Mouse (Mus musculus) lung, embryonic 15.5 days (tissue): ENCODE results near the gene Atat1. TPM values are rescaled to one million over a fixed set of nuclear protein-coding genes. Genes with fewer than 3 reads are reported as not detected.
A peak's percentile ranks its signal among the peaks of the same experiment; 100 is the strongest.

Source experiments
- ATAC-seq: fragments of 200-750 bp; cut with Nextera tagmentation; 2 replicates; pipeline ENCODE4 v1.8.0; 2017; ENCODE audit warnings: moderate number of reproducible peaks, borderline replicate concordance; ENCODE audit not compliant: low FRiP score, low TSS enrichment; ENCODE audit errors: extremely low read depth
- H3K27ac ChIP-seq: fragments of 300-500 bp; sonication (generic); 2 replicates; pipeline ENCODE4 v1.5.1; 2015; ENCODE audit warnings: moderate library complexity, mild to moderate bottlenecking, inconsistent platforms
- H3K27me3 ChIP-seq: fragments of 300-500 bp; sonication (generic); 2 replicates; pipeline ENCODE4 v1.6.1; 2015; ENCODE audit warnings: inconsistent platforms
- H3K36me3 ChIP-seq: fragments of 300-500 bp; sonication (generic); 2 replicates; pipeline ENCODE4 v1.6.1; 2015; ENCODE audit warnings: inconsistent platforms
- H3K4me1 ChIP-seq: fragments of 300-500 bp; sonication (generic); 2 replicates; pipeline ENCODE4 v1.6.1; 2015; ENCODE audit warnings: inconsistent platforms
- H3K4me2 ChIP-seq: fragments of 300-500 bp; sonication (generic); 2 replicates; pipeline ENCODE4 v1.6.1; 2015; ENCODE audit warnings: inconsistent platforms, mild to moderate bottlenecking, moderate library complexity
- H3K4me3 ChIP-seq: fragments of 300-500 bp; sonication (generic); 2 replicates; pipeline ENCODE4 v1.5.1; 2015; ENCODE audit warnings: mild to moderate bottlenecking, inconsistent platforms
- H3K9ac ChIP-seq: fragments of 300-500 bp; sonication (generic); 2 replicates; pipeline ENCODE4 v1.6.1; 2015; ENCODE audit warnings: inconsistent platforms
- H3K9me3 ChIP-seq: fragments of 300-500 bp; sonication (generic); 2 replicates; pipeline ENCODE4 v1.6.1; 2016; ENCODE audit warnings: inconsistent platforms
- WGBS: fragments of 180-500 bp; shearing (Covaris S2); methylation state at CpG from one replicate; pipeline ENCODE4 v1.1.7; 2015; 5-methylcytosine and 5-hydroxymethylcytosine counted together
- polyA plus RNA-seq: library from polyadenylated mRNA; unstranded; fragments of >200 nt; fragmentation: Nextera tagmentation; extraction: Ambion mirVana; gene quantifications from 2 replicates; pipeline ENCODE4 v1.2.1, GENCODE M21; 2015

Atat1 gene
- polyA plus RNA-seq, 1 experiment from 2014 or later: 63.6 TPM

DNA sequence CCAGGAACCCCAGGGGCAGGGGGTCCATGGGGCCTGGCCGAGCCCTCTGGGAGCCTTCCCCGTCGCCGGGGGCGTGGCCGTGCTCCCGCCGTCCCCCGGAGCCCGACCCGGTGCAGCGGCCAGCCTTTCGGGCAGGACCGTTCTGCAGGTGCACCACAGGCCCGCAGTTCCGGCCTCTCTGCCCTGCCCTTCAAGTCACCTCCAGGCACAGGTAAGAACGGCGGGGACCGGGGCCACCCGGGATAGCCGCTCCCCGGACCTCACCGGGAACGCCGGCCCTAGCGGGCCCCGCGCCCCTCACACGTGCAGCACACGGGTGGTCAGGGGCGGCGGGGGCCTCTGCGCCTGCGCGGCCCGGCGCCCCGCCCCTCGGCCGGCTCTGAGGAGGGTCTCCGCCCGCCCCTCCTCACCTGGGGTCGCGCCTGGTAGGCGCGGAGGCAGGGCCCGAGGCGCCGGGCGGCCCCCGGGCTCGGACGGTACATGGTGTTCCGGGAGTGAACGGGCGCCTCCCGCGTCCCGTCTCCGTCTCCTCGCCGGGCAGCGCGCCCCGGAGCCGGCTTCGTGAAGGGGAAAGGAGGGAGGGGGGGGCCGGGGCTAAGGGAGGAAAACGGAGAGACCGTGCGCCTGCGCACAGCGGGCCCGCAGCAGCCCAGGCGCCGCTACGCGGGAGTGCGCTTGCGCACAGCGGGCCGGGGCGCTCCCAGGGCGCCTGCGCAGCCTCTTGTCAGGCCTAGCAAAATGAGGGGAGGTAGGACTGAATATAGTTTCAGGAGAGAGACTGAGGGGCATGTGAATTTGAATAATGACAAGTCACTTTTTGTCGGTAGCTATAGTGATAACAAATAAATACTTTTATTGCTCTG lies 12.9 kb downstream of the Atat1 start, which contains the start of gene 2310061I04Rik:
Gene 2310061I04Rik (minus strand): TSS at position 651 of the 863 bp plus-strand sequence.
- Histone ChIP-seq H3K9me3 (no peaks in the 10 kb centered on the region), H3K4me3 (peak within 1 kb of the TSS; percentile 86), H3K27me3 (no peaks in the 10 kb centered on the region), H3K4me2 (peak within 1 kb of the TSS; percentile 97), H3K4me1 (peaks cover 17% of the 10 kb centered on the region), H3K36me3 (peaks cover 48% of the 10 kb centered on the region), H3K27ac (peak within 1 kb of the TSS; percentile 85), H3K9ac (peak within 1 kb of the TSS; percentile 86)
- ATAC-seq: peak; percentile 92
- WGBS: under 1% methylated on average over 58 of the region's 86 CpGs

DNA sequence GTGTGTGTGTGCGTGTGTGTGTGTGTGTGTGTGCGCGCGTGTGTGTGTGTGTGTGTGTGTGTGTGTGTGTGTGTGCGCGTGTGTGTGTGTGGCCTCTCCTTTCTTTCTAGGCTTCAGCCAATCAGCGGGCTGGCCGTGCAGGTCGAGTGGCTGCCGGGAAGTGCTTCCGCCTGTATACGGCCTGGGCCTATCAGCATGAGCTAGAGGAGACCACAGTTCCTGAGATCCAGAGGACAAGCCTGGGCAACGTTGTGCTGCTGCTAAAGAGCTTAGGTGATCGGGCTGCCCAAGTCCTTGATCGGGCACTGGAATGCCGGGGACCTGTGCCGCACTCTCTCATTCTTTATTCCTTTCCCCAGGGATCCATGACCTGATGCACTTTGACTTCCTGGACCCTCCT lies 22.1 kb downstream of the Atat1 start:
- H3K9me3 ChIP-seq: no peaks in the 10 kb centered on the region
- no peaks in the 10 kb centered on the region for H3K4me1 ChIP-seq
- peaks cover 93% of the 10 kb centered on the region for H3K36me3 ChIP-seq
- H3K4me3 ChIP-seq: no peak overlapping the region
- H3K9ac ChIP-seq: no peak overlapping the region
- H3K27ac ChIP-seq: no peak overlapping the region
- 88% methylated on average over 11 of the region's 17 CpGs for WGBS
- no peak overlapping the region for H3K4me2 ChIP-seq
- no peaks in the 10 kb centered on the region for H3K27me3 ChIP-seq
- ATAC-seq: no peak

DNA sequence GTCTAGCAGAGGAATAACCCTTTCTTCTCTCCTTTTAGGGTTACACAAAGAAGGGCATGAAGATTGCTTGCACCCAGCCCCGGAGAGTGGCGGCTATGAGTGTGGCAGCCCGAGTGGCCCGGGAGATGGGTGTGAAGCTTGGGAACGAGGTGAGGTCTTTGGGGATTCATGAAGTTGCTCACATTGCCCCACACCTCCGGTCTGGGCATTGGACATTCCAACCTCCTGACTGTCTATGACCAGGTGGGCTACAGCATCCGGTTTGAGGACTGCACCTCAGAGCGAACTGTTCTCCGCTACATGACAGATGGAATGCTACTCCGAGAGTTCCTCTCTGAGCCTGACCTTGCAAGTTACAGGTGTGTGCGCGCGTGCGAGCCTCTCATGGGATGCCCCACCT lies 26.1 kb downstream of the Atat1 start:
- ATAC-seq: no peak
- Histone ChIP-seq H3K9ac (no peak overlapping the region), H3K27me3 (no peaks in the 10 kb centered on the region), H3K4me1 (peaks cover 16% of the 10 kb centered on the region), H3K9me3 (no peaks in the 10 kb centered on the region), H3K27ac (no peak overlapping the region), H3K4me2 (no peak overlapping the region), H3K4me3 (no peak overlapping the region), H3K36me3 (peaks cover 71% of the 10 kb centered on the region)
- 95% methylated on average over 14 of the region's 14 CpGs for WGBS

GRCm38 (mm10) chr17:35882924-35883323 lies 27.0 kb downstream of the Atat1 start:
- H3K27ac ChIP-seq: no peak overlapping the region
- WGBS: 88% methylated on average over 17 of the region's 17 CpGs
- H3K4me2 ChIP-seq: no peak overlapping the region
- no peak for ATAC-seq
- no peak overlapping the region for H3K9ac ChIP-seq
- peaks cover 16% of the 10 kb centered on the region for H3K4me1 ChIP-seq
- H3K27me3 ChIP-seq: no peaks in the 10 kb centered on the region
- no peaks in the 10 kb centered on the region for H3K9me3 ChIP-seq
- peaks cover 62% of the 10 kb centered on the region for H3K36me3 ChIP-seq
- H3K4me3 ChIP-seq: no peak overlapping the region

GRCm38 (mm10) chr17:35879245-35880057 lies 30.4 kb downstream of the Atat1 start, which contains the start of gene Dhx16:
Gene Dhx16 (plus strand): TSS chr17:35879819.
- Histone ChIP-seq H3K4me2 (peak within 1 kb of the TSS; percentile 76), H3K27ac (peak within 1 kb of the TSS; percentile 69), H3K9ac (peak within 1 kb of the TSS; percentile 82), H3K27me3 (no peaks in the 10 kb centered on the region), H3K4me1 (peaks cover 16% of the 10 kb centered on the region), H3K9me3 (no peaks in the 10 kb centered on the region), H3K4me3 (peak within 1 kb of the TSS; percentile 96), H3K36me3 (peaks cover 52% of the 10 kb centered on the region)
- 5% methylated on average over 66 of the region's 66 CpGs for WGBS
- ATAC-seq: peak; percentile 86

DNA sequence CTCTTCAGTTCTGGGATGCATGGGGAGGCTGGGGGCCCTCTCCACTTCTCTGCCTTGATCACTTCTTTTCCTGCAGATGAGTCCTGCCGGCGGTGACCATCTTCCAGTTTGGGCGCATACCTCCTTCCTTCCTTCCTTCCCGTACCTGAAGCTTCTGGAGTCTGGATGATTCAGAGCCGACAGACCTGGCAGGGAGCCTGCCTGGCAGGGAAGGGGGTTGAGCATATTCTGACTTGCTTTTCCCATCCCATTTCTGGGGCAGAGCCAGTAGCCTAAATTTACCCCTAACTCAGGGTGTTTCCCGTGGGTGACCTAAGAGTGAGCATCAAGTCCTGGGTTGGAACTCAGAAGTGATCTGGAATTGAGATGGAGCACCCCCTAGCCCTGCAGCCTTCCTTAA lies 35.2 kb downstream of the Atat1 start:
- ATAC-seq: no peak
- Histone ChIP-seq H3K36me3 (peaks cover 30% of the 10 kb centered on the region), H3K4me3 (no peak overlapping the region), H3K4me2 (no peak overlapping the region), H3K27me3 (no peaks in the 10 kb centered on the region), H3K27ac (no peak overlapping the region), H3K4me1 (peaks cover 29% of the 10 kb centered on the region), H3K9me3 (no peaks in the 10 kb centered on the region), H3K9ac (no peak overlapping the region)
- WGBS: 76% methylated on average over 6 of the region's 6 CpGs

DNA sequence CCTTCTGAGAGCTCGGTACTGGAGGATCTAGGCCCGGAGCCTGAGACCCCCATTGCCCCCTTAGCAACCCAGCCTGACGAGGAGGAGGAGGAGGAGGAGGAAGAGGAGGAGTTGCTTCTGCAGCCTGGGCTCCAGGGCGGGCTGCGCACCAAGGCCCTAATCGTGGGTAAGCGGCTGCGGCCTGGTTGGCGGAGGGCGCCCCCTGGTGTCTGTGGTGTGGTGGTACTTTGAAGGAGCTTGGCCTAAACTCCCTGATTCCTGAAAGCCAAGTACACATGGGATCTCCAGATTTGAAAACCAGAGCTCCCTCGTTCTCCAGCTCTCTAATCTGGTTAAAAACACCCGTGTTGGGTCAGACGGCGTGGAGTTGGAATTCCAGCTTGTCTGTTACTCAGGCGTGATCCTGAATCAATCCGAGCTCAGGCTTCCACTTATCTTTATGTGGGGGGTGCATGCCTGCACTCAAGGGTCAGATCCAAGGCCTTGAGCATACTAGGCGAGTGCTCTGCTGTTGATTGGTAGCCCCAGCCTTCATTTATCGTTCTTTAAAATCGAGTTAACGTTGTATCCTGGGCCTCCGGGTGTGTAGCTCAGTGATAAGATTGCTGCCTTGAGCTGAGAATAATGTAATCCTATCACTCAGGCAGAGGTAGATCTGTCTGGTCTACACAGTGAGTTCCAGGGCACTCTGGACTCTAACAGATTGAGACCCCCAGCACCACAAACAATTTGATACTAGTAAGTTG lies 35.9 kb downstream of the Atat1 start:
- Histone ChIP-seq H3K27ac (no peak overlapping the region; the same call in 1 of the 2 replicates), H3K4me1 (peaks cover 35% of the 10 kb centered on the region), H3K9me3 (no peaks in the 10 kb centered on the region), H3K4me2 (peak overlapping the region; percentile 46), H3K36me3 (peaks cover 30% of the 10 kb centered on the region), H3K27me3 (no peaks in the 10 kb centered on the region), H3K4me3 (0 out of 2 replicates have a peak overlapping the region, but pooled peaks have one; percentile 2), H3K9ac (peak overlapping the region; percentile 22; the same call in 1 of the 2 replicates)
- peak; percentile 23; the same call in 1 of the 2 replicates for ATAC-seq
- WGBS: 28% methylated on average over 21 of the region's 21 CpGs

GRCm38 (mm10) chr17:35870884-35871696 lies 38.8 kb downstream of the Atat1 start:
- peak overlapping the region; percentile 79 for H3K9ac ChIP-seq
- H3K36me3 ChIP-seq: peaks cover 24% of the 10 kb centered on the region
- WGBS: 68% methylated on average over 8 of the region's 8 CpGs
- no peaks in the 10 kb centered on the region for H3K9me3 ChIP-seq
- peak overlapping the region; percentile 90 for H3K4me2 ChIP-seq
- H3K4me3 ChIP-seq: peak overlapping the region; percentile 73
- peaks cover 51% of the 10 kb centered on the region for H3K4me1 ChIP-seq
- ATAC-seq: no peak
- H3K27ac ChIP-seq: peak overlapping the region; percentile 99
- no peaks in the 10 kb centered on the region for H3K27me3 ChIP-seq

DNA sequence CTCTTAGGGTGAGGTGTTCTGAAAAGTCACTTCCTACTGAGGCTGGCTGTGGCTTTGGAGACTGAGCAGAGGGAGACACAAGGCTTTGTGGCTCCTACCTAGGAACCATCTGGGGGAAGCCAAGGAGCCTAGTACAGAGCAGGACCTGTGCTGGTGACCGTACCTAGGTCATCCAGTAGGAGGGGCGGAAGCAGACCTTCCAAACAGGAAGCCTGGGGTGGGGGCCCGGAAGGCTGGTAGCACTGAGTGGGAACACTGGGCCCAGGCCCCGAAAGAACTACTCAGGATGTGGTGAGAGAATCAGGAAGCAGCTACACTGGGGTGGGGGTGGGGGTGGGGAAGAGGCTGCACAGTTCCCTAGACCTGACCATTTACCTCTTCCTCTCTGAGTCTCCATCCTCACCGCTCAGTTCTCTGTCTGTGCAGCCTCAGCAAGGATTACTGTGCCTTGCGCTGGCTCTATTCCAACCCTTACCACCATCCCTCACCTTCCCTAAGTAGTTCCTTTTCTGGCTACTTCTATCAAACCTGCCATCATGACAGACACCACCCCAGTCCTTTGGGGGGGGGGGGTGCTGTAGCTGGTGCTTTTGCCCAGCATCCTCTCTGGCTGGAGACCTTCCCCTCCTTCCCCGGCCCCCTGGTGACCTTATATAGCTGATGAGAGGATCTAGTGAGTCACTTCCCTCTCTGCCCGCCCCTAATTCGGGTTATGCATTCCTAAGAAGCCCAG lies 39.6 kb downstream of the Atat1 start:
- peaks cover 19% of the 10 kb centered on the region for H3K36me3 ChIP-seq
- H3K4me3 ChIP-seq: peak overlapping the region; percentile 73
- peak overlapping the region; percentile 90 for H3K4me2 ChIP-seq
- ATAC-seq: peak; percentile 9; the same call in 1 of the 2 replicates
- H3K27me3 ChIP-seq: no peaks in the 10 kb centered on the region
- peak overlapping the region; percentile 99 for H3K27ac ChIP-seq
- no peaks in the 10 kb centered on the region for H3K9me3 ChIP-seq
- H3K4me1 ChIP-seq: peaks cover 51% of the 10 kb centered on the region
- peak overlapping the region; percentile 79 for H3K9ac ChIP-seq
- 34% methylated on average over 9 of the region's 9 CpGs for WGBS

- H3K4me1 ChIP-seq: peaks cover 56% of the 10 kb centered on the region
- under 1% methylated on average over 7 of the region's 7 CpGs for WGBS
- ATAC-seq: 0 out of 2 replicates have a peak, but pooled peaks have one; percentile 4
Observed at GRCm38 (mm10) chr17:35869346-35870067, 40.4 kb downstream of the Atat1 start.

More at GRCm38 (mm10) chr17:35869346-35870067, 40.4 kb downstream of the Atat1 start:
- peak overlapping the region; percentile 90 for H3K4me2 ChIP-seq
- peak overlapping the region; percentile 73 for H3K4me3 ChIP-seq
- H3K27me3 ChIP-seq: no peaks in the 10 kb centered on the region
- H3K27ac ChIP-seq: peak overlapping the region; percentile 99
- H3K9ac ChIP-seq: peak overlapping the region; percentile 79
- H3K9me3 ChIP-seq: no peaks in the 10 kb centered on the region
- peaks cover 11% of the 10 kb centered on the region for H3K36me3 ChIP-seq
